In the genomic region with DNA sequence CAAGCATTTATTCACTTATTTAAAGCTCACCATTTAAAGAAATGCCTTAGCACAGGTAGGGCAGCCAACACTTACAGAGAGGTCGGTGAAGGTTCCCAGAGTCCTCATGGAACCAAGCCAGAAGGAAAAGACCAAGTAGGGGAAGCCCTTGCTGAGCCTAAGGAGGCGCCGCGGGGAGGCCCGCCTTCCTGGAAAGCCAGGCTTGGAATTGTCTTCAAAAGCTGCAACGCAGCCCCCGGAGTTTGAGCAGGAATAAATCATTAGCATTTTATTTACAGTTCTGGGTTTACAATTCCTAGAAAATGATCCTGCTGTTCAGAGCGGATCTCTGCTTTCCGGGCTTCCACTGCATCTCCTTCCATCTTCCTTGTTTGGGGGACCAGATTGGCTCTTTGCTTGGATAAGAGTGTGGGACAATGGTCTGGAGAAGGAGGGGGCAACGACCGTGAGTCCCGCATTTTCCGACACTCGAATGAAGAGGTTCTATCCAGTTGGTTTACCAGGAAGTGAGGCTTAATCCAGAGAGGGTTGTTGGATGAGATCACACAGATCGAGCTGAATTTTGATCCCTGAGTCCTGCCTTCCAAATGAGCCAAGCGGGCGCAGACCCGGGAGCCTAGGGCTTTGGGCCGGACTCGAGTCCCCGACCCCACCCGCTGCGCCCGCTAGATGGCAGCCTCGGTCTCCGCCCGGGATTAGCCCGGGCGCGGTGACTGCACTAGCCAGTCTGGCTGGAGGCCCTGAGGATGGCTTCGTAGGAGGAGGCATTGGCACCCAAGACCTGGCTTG, we compare ENCODE assay signal across 8 mouse cellular contexts. TPM values are rescaled to one million over a fixed set of nuclear protein-coding genes. Genes with fewer than 3 reads are reported as not detected.
DNase-seq lines count a peak whose midpoint lies in the region; ATAC-seq and TF ChIP-seq lines count a peak whose summit lies in the region.

No protein-coding gene starts in this region.

- H3K27me3 ChIP-seq in MEL (ENCODE audit: control insufficient read depth in 1 of 2, insufficient read depth in 2 of 2, low read length in 2 of 2): no peaks in the 10 kb centered on the region; a peak in 1 of 4 replicates
- H3K27me3 ChIP-seq in forebrain, postnatal 0 days (ENCODE audit: insufficient read depth, low read length): no peaks in the 10 kb centered on the region; the same call in 1 of the 2 replicates

- WGBS in forebrain, postnatal 0 days: 4% methylated on average over 31 of the region's 31 CpGs

- H3K9me3 ChIP-seq in MEL (replicated peaks; ENCODE audit: insufficient read depth, low read length): no peaks in the 10 kb centered on the region
- H3K9me3 ChIP-seq in forebrain, postnatal 0 days (ENCODE audit: low read length): no peaks in the 10 kb centered on the region

- no peak overlapping the region for H3K4me3 ChIP-seq in MEL (ENCODE audit: control insufficient read depth in 1 of 2, insufficient read depth in 1 of 2, low read depth in 2 of 2, low read length in 2 of 2)
- H3K4me3 ChIP-seq in forebrain, postnatal 0 days (ENCODE audit: low read depth, low read length): peak overlapping the region; percentile 17

- no peak overlapping the region for H3K9ac ChIP-seq in MEL (ENCODE audit: control insufficient read depth, low read depth, low read length, poor library complexity, severe bottlenecking)
- H3K9ac ChIP-seq in forebrain, postnatal 0 days: peak overlapping the region; percentile 39

- H3K4me1 ChIP-seq in MEL (ENCODE audit: control insufficient read depth in 1 of 2, insufficient read depth in 2 of 2, low read length in 2 of 2): peaks cover 0 to 4% of the 10 kb centered on the region in 2 experiments; a peak in 1 of 4 replicates
- H3K4me1 ChIP-seq in forebrain, postnatal 0 days (ENCODE audit: insufficient read depth): 0 out of 2 replicates have a peak, but pooled peaks cover 6% of the 10 kb centered on the region

- peaks cover 0 to 3% of the 10 kb centered on the region in 2 experiments; a peak in 1 of 4 replicates for H3K36me3 ChIP-seq in MEL (ENCODE audit: control insufficient read depth in 1 of 2, insufficient read depth in 2 of 2, low read length in 2 of 2)
- H3K36me3 ChIP-seq in forebrain, postnatal 0 days (ENCODE audit: insufficient read depth): no peaks in the 10 kb centered on the region

- ATAC-seq in forebrain, postnatal 0 days: peak; percentile 93
- 0 out of 2 replicates have a peak, but pooled peaks have one; percentile 50 for ATAC-seq in neutrophil, adult 5-6 weeks (ENCODE audit: extremely low read depth, insufficient number of reproducible peaks, low FRiP score, poor library complexity, severe bottlenecking)

- TF ChIP-seq RAD21 in MEL (IDR thresholded peaks at IDR 0.05; ENCODE audit: low read depth, low read length): peak; percentile 81

- TF ChIP-seq EP300 in MEL (IDR thresholded peaks at IDR 0.05; ENCODE audit: low read depth in 1 of 2, low read length in 2 of 2): no peak

- no peak for TF ChIP-seq POLR2A in MEL (IDR thresholded peaks at IDR 0.05; ENCODE audit: control insufficient read depth in 1 of 2, insufficient read depth in 1 of 2, low read depth in 1 of 2, low read length in 2 of 2, poor library complexity in 1 of 2)

- H3K79me2 ChIP-seq in MEL (ENCODE audit: control insufficient read depth, insufficient read depth, low read length, poor library complexity): no peaks in the 10 kb centered on the region

- TF ChIP-seq CTCF in MEL (IDR thresholded peaks at IDR 0.05 in 2 of 3, conservative IDR thresholded peaks at IDR 0.05 in 1 of 3; ENCODE audit: control insufficient read depth in 1 of 3, insufficient read depth in 1 of 3, low read depth in 2 of 3, low read length in 3 of 3, poor library complexity in 1 of 3, severe bottlenecking in 1 of 3): peak; percentile 60 to 97 (median 84)
- peak; percentile 88 for TF ChIP-seq CTCF in forebrain, postnatal 0 days (IDR thresholded peaks at IDR 0.05; ENCODE audit: low read depth)

- intact Hi-C loops in heart, postnatal 25 days (cut with DNase I): loop anchor here (5.0 kb wide), 2 partner anchors 705 to 720 kb away; no protein-coding TSS in a partner anchor

- DNase-seq in MEL (ENCODE audit: low read depth, low spot score): peak; percentile 59
- DNase-seq in cerebellum, adult 8-10 months: peak; percentile 73
- DNase-seq in forebrain, postnatal 0 days: peak; percentile 90
- DNase-seq in heart, postnatal 25 days (ENCODE audit: low spot score): peak; percentile 18
- DNase-seq in layer of hippocampus, adult 18-20 months (ENCODE audit: low spot score in 2 of 2): peak; percentile 45 to 76
- DNase-seq in lung, adult 18-20 months: peak; percentile 45 to 55
- peak; percentile 63 for DNase-seq in testis, postnatal 14 days (ENCODE audit: low spot score)

- peak overlapping the region; percentile 42 for H3K4me2 ChIP-seq in forebrain, postnatal 0 days (ENCODE audit: low read depth)

- H3K27ac ChIP-seq in MEL (ENCODE audit: control insufficient read depth, low read depth, low read length): no peak overlapping the region
- H3K27ac ChIP-seq in forebrain, postnatal 0 days (ENCODE audit: low read depth, low read length): no peak overlapping the region

TF ChIP-seq in MEL, 35 proteins besides CTCF, POLR2A, EP300 and RAD21:
- TF ChIP-seq ZC3H11A (IDR thresholded peaks at IDR 0.05; ENCODE audit: low read depth, low read length) (peak; percentile 46), SMC3 (IDR thresholded peaks at IDR 0.05; ENCODE audit: low read depth, low read length) (peak; percentile 75), TCF12 (IDR thresholded peaks at IDR 0.05; ENCODE audit: low read depth, low read length) (no peak)
TF ChIP-seq in MEL: peak in this region for 2.

RNA-seq across cellular contexts. Expression of a gene that starts 39.1 kb away (rescaled TPM):
- total RNA-seq in MEL (2012; rRNA removed): 1.3 and 2.1 TPM in 2 replicates
- not detected for polyA plus RNA-seq in MEL (2012; ENCODE audit: insufficient read depth in 1 of 2, insufficient read length in 2 of 2, low read depth in 1 of 2, low replicate concordance in 2 of 2, missing spikeins in 1 of 2)
- not detected in 2 replicates for total RNA-seq in forebrain, postnatal 0 days (2014; rRNA removed)
- polyA plus RNA-seq in forebrain, postnatal 0 days (2015; fragmentation: Nextera tagmentation; extraction: Ambion mirVana): not detected in 2 replicates
- not detected for total RNA-seq in heart, postnatal 25 days (2021)
- not detected for total RNA-seq in layer of hippocampus, adult 18-20 months (2021)
- not detected in 2 replicates for total RNA-seq in neutrophil, adult 5-6 weeks (2017)

RNA-seq across cellular contexts. Expression of a gene that starts 39.7 kb away (rescaled TPM):
- total RNA-seq in MEL (2012; rRNA removed): 19.5 and 21.0 TPM in 2 replicates
- 10 to 100 TPM in 1 of 2 experiments, not detected in 1; 36.6 TPM for polyA plus RNA-seq in MEL (2012; ENCODE audit: insufficient read depth in 1 of 2, insufficient read length in 2 of 2, low read depth in 1 of 2, low replicate concordance in 2 of 2, missing spikeins in 1 of 2)
- 41.8 and 51.9 TPM in 2 replicates for total RNA-seq in forebrain, postnatal 0 days (2014; rRNA removed)
- polyA plus RNA-seq in forebrain, postnatal 0 days (2015; fragmentation: Nextera tagmentation; extraction: Ambion mirVana): 32.8 and 42.6 TPM in 2 replicates
- total RNA-seq in heart, postnatal 25 days (2021): 10 to 100 TPM; 35.8 to 39.9 TPM
- total RNA-seq in layer of hippocampus, adult 18-20 months (2021): 10 to 100 TPM; 58.9 to 59.2 TPM
- total RNA-seq in neutrophil, adult 5-6 weeks (2017): 36.7 and 39.6 TPM in 2 replicates

RNA-seq across cellular contexts. Expression of a gene that starts 52.3 kb away (rescaled TPM):
- 50.6 and 54.2 TPM in 2 replicates for total RNA-seq in MEL (2012; rRNA removed)
- polyA plus RNA-seq in MEL (2012; ENCODE audit: insufficient read depth in 1 of 2, insufficient read length in 2 of 2, low read depth in 1 of 2, low replicate concordance in 2 of 2, missing spikeins in 1 of 2): 10 to 100 TPM in 1 of 2 experiments, not detected in 1; 86.6 TPM
- total RNA-seq in forebrain, postnatal 0 days (2014; rRNA removed): 7.1 and 7.9 TPM in 2 replicates
- polyA plus RNA-seq in forebrain, postnatal 0 days (2015; fragmentation: Nextera tagmentation; extraction: Ambion mirVana): 40.8 and 46.0 TPM in 2 replicates
- 10 to 100 TPM; 20.9 to 25.0 TPM for total RNA-seq in heart, postnatal 25 days (2021)
- 10 to 100 TPM in 1 of 2 experiments, 1 to 10 TPM in 1; 8.9 to 10.9 TPM for total RNA-seq in layer of hippocampus, adult 18-20 months (2021)
- total RNA-seq in neutrophil, adult 5-6 weeks (2017): 17.6 and 24.4 TPM in 2 replicates

Comparison
In these comparisons a context has a peak if more than half of its experiments do, and no peak if none do; other contexts are left out.
1. DNase-seq: peak in every context shown above with its lines; median percentile 90 in forebrain, postnatal 0 days; 73 in cerebellum, adult 8-10 months; 63 in testis, postnatal 14 days; 60 in layer of hippocampus, adult 18-20 months; 59 in MEL; 50 in lung, adult 18-20 months; 18 in heart, postnatal 25 days.